Mouse (Mus musculus) neural tube, embryonic 10.5 days (tissue): ENCODE measurements around the gene Bricd5.

Experiments used
- DNase-seq: peaks from one replicate; pipeline ENCODE4 v3.0.0-alpha.2; 2017; ENCODE audit warnings: low spot score; ENCODE audit errors: extremely low spot score

Gene Bricd5

GRCm38 (mm10) chr17:24461580-24461979 is 12.1 kb upstream of the Bricd5 start:
- no peak for DNase-seq

GRCm38 (mm10) chr17:24462932-24463331 is 10.8 kb upstream of the Bricd5 start:
- DNase-seq: no peak

- DNase-seq: no peak
These were observed 10.1 kb upstream of the Bricd5 start for GRCm38 (mm10) chr17:24463374-24464133.

GRCm38 (mm10) chr17:24468636-24469246 is 4.9 kb upstream of the Bricd5 start:
- DNase-seq: no peak

- DNase-seq: no peak
These were observed 4.3 kb upstream of the Bricd5 start for GRCm38 (mm10) chr17:24469336-24469909.

GRCm38 (mm10) chr17:24469910-24470602 is 3.6 kb upstream of the Bricd5 start, which contains the start of the genes E4f1 and Pgp:
Gene E4f1 (minus strand): TSS chr17:24470313.
Gene Pgp (plus strand): TSS chr17:24470392.
- DNase-seq: peak; percentile 98

- DNase-seq: no peak
These were observed 2.8 kb upstream of the Bricd5 start for GRCm38 (mm10) chr17:24470701-24471527.

GRCm38 (mm10) chr17:24472512-24472911 is 1.2 kb upstream of the Bricd5 start:
- no peak for DNase-seq

GRCm38 (mm10) chr17:24474557-24474956 is 873 bp downstream of the Bricd5 start:
- DNase-seq: no peak

- no peak for DNase-seq
These were observed 1.9 kb downstream of the Bricd5 start for GRCm38 (mm10) chr17:24475586-24475985.

- DNase-seq: no peak
These were observed 2.5 kb downstream of the Bricd5 start for GRCm38 (mm10) chr17:24476022-24476776.

GRCm38 (mm10) chr17:24477053-24477984 is 3.6 kb downstream of the Bricd5 start:
- no peak for DNase-seq

GRCm38 (mm10) chr17:24477985-24478600 is 4.4 kb downstream of the Bricd5 start:
- no peak for DNase-seq

- DNase-seq: peak; percentile 99
These were observed 5.1 kb downstream of the Bricd5 start, which contains the start of gene Mlst8 for GRCm38 (mm10) chr17:24478663-24479380. Gene Mlst8 (minus strand): TSS chr17:24479078.

- no peak for DNase-seq
These were observed 5.7 kb downstream of the Bricd5 start for GRCm38 (mm10) chr17:24479431-24479830.

GRCm38 (mm10) chr17:24480201-24480826 is 6.6 kb downstream of the Bricd5 start:
- no peak for DNase-seq

- no peak for DNase-seq
These were observed 7.5 kb downstream of the Bricd5 start for GRCm38 (mm10) chr17:24481027-24481815.
